Mouse (Mus musculus): ENCODE measurements at regions not wholly inside any gene's neighbourhood (a gene's known extent, or its start where the extent isn't known, plus 50 kb on each side); places are given as distances from the start of the nearest gene placed in this dataset.
A peak's percentile ranks its signal among the peaks of the same experiment; 100 is the strongest.
"Not testable (repeated sequence)": the region's sequence is repeated elsewhere in the genome, so short reads cannot be mapped to it uniquely, and the experiment has no call there.

- no peak for DNase-seq (ENCODE audit: extremely low read depth, insufficient read length, low spot score)
Measured at GRCm38 (mm10) chr6:31011407-31012020, 52.6 kb upstream of the Klf14 start.

- no peak for DNase-seq (ENCODE audit: extremely low read depth, insufficient read length, low spot score)
Measured at GRCm38 (mm10) chr6:31016566-31016965, 57.7 kb upstream of the Klf14 start.

- DNase-seq (ENCODE audit: extremely low read depth, insufficient read length, low spot score) = no peak
Measured at GRCm38 (mm10) chr6:31021776-31022175, 62.9 kb upstream of the Klf14 start.

GRCm38 (mm10) chr6:31029777-31030176 lies 70.9 kb upstream of the Klf14 start:
- DNase-seq (ENCODE audit: extremely low read depth, insufficient read length, low spot score) = no peak

GRCm38 (mm10) chr6:31031022-31031421 lies 72.1 kb upstream of the Klf14 start:
- no peak for DNase-seq (ENCODE audit: extremely low read depth, insufficient read length, low spot score)

GRCm38 (mm10) chr6:31032147-31032546 lies 73.3 kb upstream of the Klf14 start:
- no peak for DNase-seq (ENCODE audit: extremely low read depth, insufficient read length, low spot score)

GRCm38 (mm10) chr6:31032980-31033608 lies 74.2 kb upstream of the Klf14 start:
- peak; percentile 46 for DNase-seq (ENCODE audit: extremely low read depth, insufficient read length, low spot score)

GRCm38 (mm10) chr6:31034796-31035195 lies 75.9 kb upstream of the Klf14 start:
- no peak for DNase-seq (ENCODE audit: extremely low read depth, insufficient read length, low spot score)

GRCm38 (mm10) chr6:31037801-31038395 lies 79.0 kb upstream of the Klf14 start:
- peak; percentile 63 for DNase-seq (ENCODE audit: extremely low read depth, insufficient read length, low spot score)

GRCm38 (mm10) chr6:31038445-31038844 lies 79.6 kb upstream of the Klf14 start:
- DNase-seq (ENCODE audit: extremely low read depth, insufficient read length, low spot score) = not testable (repeated sequence)

GRCm38 (mm10) chr6:31039485-31039884 lies 80.6 kb upstream of the Klf14 start:
- no peak for DNase-seq (ENCODE audit: extremely low read depth, insufficient read length, low spot score)

- DNase-seq (ENCODE audit: extremely low read depth, insufficient read length, low spot score) = no peak
Measured at GRCm38 (mm10) chr6:31040783-31041182, 81.9 kb upstream of the Klf14 start.

GRCm38 (mm10) chr6:31043368-31043767 lies 84.5 kb upstream of the Klf14 start:
- no peak for DNase-seq (ENCODE audit: extremely low read depth, insufficient read length, low spot score)

- no peak for DNase-seq (ENCODE audit: extremely low read depth, insufficient read length, low spot score)
Measured at GRCm38 (mm10) chr6:31043919-31044318, 85.0 kb upstream of the Klf14 start.

- DNase-seq (ENCODE audit: extremely low read depth, insufficient read length, low spot score) = no peak
Measured at GRCm38 (mm10) chr6:31046197-31046596, 87.3 kb upstream of the Klf14 start.

GRCm38 (mm10) chr6:31048920-31049576 lies 90.2 kb upstream of the Klf14 start:
- DNase-seq (ENCODE audit: extremely low read depth, insufficient read length, low spot score) = no peak

GRCm38 (mm10) chr6:31050831-31051230 lies 92.0 kb upstream of the Klf14 start:
- DNase-seq (ENCODE audit: extremely low read depth, insufficient read length, low spot score) = no peak

- no peak for DNase-seq (ENCODE audit: extremely low read depth, insufficient read length, low spot score)
Measured at GRCm38 (mm10) chr6:31051771-31052170, 92.9 kb upstream of the Klf14 start.

- DNase-seq (ENCODE audit: extremely low read depth, insufficient read length, low spot score) = no peak
Measured at GRCm38 (mm10) chr6:31053003-31053402, 94.1 kb upstream of the Klf14 start.

- DNase-seq (ENCODE audit: extremely low read depth, insufficient read length, low spot score) = no peak
Measured at GRCm38 (mm10) chr6:31056786-31057566, 98.1 kb upstream of the Klf14 start.

- no peak for DNase-seq (ENCODE audit: extremely low read depth, insufficient read length, low spot score)
Measured at GRCm38 (mm10) chr6:31058299-31058698, 99.4 kb upstream of the Klf14 start.

Measured in 3134 (cell line).